In the genomic region with DNA sequence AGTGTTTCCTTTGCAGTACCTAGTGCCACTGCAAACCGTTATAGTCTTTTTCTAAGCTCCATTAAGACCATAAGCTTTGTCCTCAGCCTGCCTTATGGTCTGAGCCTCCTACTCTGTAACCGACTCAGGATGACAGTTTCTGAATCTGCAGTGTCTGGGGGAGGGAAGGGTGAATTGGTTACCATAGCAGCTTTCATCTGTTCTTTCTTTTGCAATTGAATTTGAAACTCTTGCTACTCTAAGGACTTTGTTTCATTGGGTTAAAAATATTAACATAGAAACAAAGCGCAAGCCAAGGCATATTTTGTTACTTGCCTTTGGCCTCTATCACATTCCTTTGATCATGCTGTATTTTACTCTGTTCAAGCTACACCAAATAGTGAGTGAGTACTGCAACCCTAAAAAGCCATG, we compare ENCODE assay signal across 11 mouse cellular contexts. TPM values are rescaled to one million over a fixed set of nuclear protein-coding genes. Genes with fewer than 3 reads are reported as not detected.
A peak's percentile ranks its signal among the peaks of the same experiment; 100 is the strongest.
DNase-seq lines count a peak whose midpoint lies in the region; ATAC-seq and TF ChIP-seq lines count a peak whose summit lies in the region.
"Had no signal": no experiment of that assay in that cellular context is flagged by ENCODE, and none has a peak within 500 bp of the region (broad histone marks: within the 10 kb centered on the region; RNA-seq: fewer than 3 reads in every experiment).

No protein-coding gene starts in this region.

- intact Hi-C loops in heart, postnatal 10 days (cut with DNase I) = loop anchor here (5.0 kb wide), 3 partner anchors 74 to 179 kb away; no protein-coding TSS in a partner anchor
- intact Hi-C loops in left cerebral cortex, adult 2 months (cut with DNase I) = loop anchor here (2.0 to 5.0 kb wide), 2 partner anchors 74 to 164 kb away; no protein-coding TSS in a partner anchor
- intact Hi-C loops in left cerebral cortex, postnatal 36 days (cut with DNase I) = loop anchor here (5.0 kb wide), 3 partner anchors 46 to 164 kb away; partner anchors contain the start of gene Traf3

- TF ChIP-seq CTCF in left cerebral cortex, adult 2 months (IDR thresholded peaks at IDR 0.05) = no peak

- H3K4me1 ChIP-seq in heart, embryonic 15.5 days (replicated peaks) = peaks cover 21% of the 10 kb centered on the region
- 0 out of 2 replicates have a peak, but pooled peaks cover 4% of the 10 kb centered on the region for H3K4me1 ChIP-seq in embryonic facial prominence, embryonic 14.5 days (ENCODE audit: control insufficient read depth, insufficient read depth, low read length)
- H3K4me1 ChIP-seq in midbrain, embryonic 14.5 days (ENCODE audit: control insufficient read depth, insufficient read depth, low read length) = peaks cover 12% of the 10 kb centered on the region; the same call in 1 of the 2 replicates

- H3K9ac ChIP-seq in heart, embryonic 15.5 days = no peak overlapping the region
- H3K9ac ChIP-seq in embryonic facial prominence, embryonic 14.5 days (ENCODE audit: low read depth, low read length) = peak overlapping the region; percentile 22; the same call in 1 of the 2 replicates
- no peak overlapping the region for H3K9ac ChIP-seq in midbrain, embryonic 14.5 days (replicated peaks; ENCODE audit: low read length)
- H3K9ac ChIP-seq: neural tube, embryonic 12.5 days had no signal

- H3K9me3 ChIP-seq in heart, embryonic 15.5 days (replicated peaks) = no peaks in the 10 kb centered on the region
- no peaks in the 10 kb centered on the region for H3K9me3 ChIP-seq in embryonic facial prominence, embryonic 14.5 days (ENCODE audit: control insufficient read depth, low read length)
- no peaks in the 10 kb centered on the region for H3K9me3 ChIP-seq in midbrain, embryonic 14.5 days (ENCODE audit: control insufficient read depth, low read length)
- H3K9me3 ChIP-seq: neural tube, embryonic 12.5 days had no signal

- no peaks in the 10 kb centered on the region for H3K36me3 ChIP-seq in heart, embryonic 15.5 days
- peaks cover 9% of the 10 kb centered on the region for H3K36me3 ChIP-seq in embryonic facial prominence, embryonic 14.5 days (ENCODE audit: control insufficient read depth, insufficient read depth, low read length)
- H3K36me3 ChIP-seq in midbrain, embryonic 14.5 days (ENCODE audit: control insufficient read depth, insufficient read depth, low read length) = peaks cover 6% of the 10 kb centered on the region

- ATAC-seq in heart, embryonic 15.5 days (replicated peaks; ENCODE audit: insufficient number of reproducible peaks, insufficient read depth, low FRiP score, low read depth) = no peak
- no peak for ATAC-seq in embryonic facial prominence, embryonic 14.5 days (ENCODE audit: low read depth)
- no peak for ATAC-seq in midbrain, embryonic 14.5 days (ENCODE audit: low FRiP score, low TSS enrichment)
- ATAC-seq: Patski had no signal

- no peak for DNase-seq in heart, postnatal 10 days
- DNase-seq in left cerebral cortex, adult 2 months (ENCODE audit: extremely low spot score in 1 of 2, low spot score in 2 of 2) = no peak
- DNase-seq in left cerebral cortex, postnatal 36 days (ENCODE audit: low spot score in 2 of 2) = no peak
- DNase-seq in embryonic facial prominence, embryonic 14.5 days (ENCODE audit: low spot score) = no peak
- DNase-seq in midbrain, embryonic 14.5 days = peak; percentile 39
- no peak for DNase-seq in adrenal gland, postnatal 10 days
- DNase-seq in spleen, postnatal 10 days (ENCODE audit: low spot score in 2 of 2) = no peak

- WGBS in heart, embryonic 15.5 days = 59% methylated on average over 3 of the region's 3 CpGs
- 44% methylated on average over 3 of the region's 3 CpGs for WGBS in embryonic facial prominence, embryonic 14.5 days
- 32% methylated on average over 3 of the region's 3 CpGs for whole genome bisulfite sequencing in midbrain, embryonic 14.5 days

- H3K4me3 ChIP-seq in heart, embryonic 15.5 days = no peak overlapping the region
- H3K4me3 ChIP-seq in left cerebral cortex, adult 2 months = no peak overlapping the region
- H3K4me3 ChIP-seq in embryonic facial prominence, embryonic 14.5 days (ENCODE audit: low read depth, low read length) = no peak overlapping the region
- H3K4me3 ChIP-seq in midbrain, embryonic 14.5 days (replicated peaks; ENCODE audit: low read depth, low read length) = no peak overlapping the region
- H3K4me3 ChIP-seq: erythroblast, embryonic 14.5 days; neural tube, embryonic 12.5 days had no signal

- no peak overlapping the region for H3K4me2 ChIP-seq in heart, embryonic 15.5 days
- no peak overlapping the region for H3K4me2 ChIP-seq in embryonic facial prominence, embryonic 14.5 days (ENCODE audit: low read depth, low read length)
- H3K4me2 ChIP-seq in midbrain, embryonic 14.5 days (ENCODE audit: low read length) = no peak overlapping the region
- H3K4me2 ChIP-seq: neural tube, embryonic 12.5 days had no signal

- H3K27ac ChIP-seq in heart, embryonic 15.5 days = peak overlapping the region; percentile 20; the same call in 1 of the 2 replicates
- peak overlapping the region; percentile 85 for H3K27ac ChIP-seq in left cerebral cortex, adult 2 months
- no peak overlapping the region for H3K27ac ChIP-seq in embryonic facial prominence, embryonic 14.5 days (replicated peaks; ENCODE audit: low read depth, low read length)
- peak overlapping the region; percentile 63 for H3K27ac ChIP-seq in midbrain, embryonic 14.5 days (replicated peaks; ENCODE audit: low read depth, low read length)
- H3K27ac ChIP-seq: neural tube, embryonic 12.5 days had no signal

- no peaks in the 10 kb centered on the region for H3K27me3 ChIP-seq in heart, embryonic 15.5 days
- H3K27me3 ChIP-seq in embryonic facial prominence, embryonic 14.5 days (replicated peaks; ENCODE audit: control insufficient read depth, insufficient read depth, low read length) = no peaks in the 10 kb centered on the region
- H3K27me3 ChIP-seq in midbrain, embryonic 14.5 days (ENCODE audit: control insufficient read depth, insufficient read depth, low read length) = no peaks in the 10 kb centered on the region
- H3K27me3 ChIP-seq: neural tube, embryonic 12.5 days; Patski had no signal

RNA-seq across cellular contexts. Expression of gene Rcor1, which starts 49.6 kb away (rescaled TPM):
- polyA plus RNA-seq in heart, embryonic 15.5 days (2015; fragmentation: Nextera tagmentation; extraction: Ambion mirVana) = 6.5 and 7.9 TPM in 2 replicates
- 10 to 100 TPM; 25.3 to 27.9 TPM for total RNA-seq in heart, postnatal 10 days (2021)
- 10 to 100 TPM; 16.2 to 19.8 TPM for total RNA-seq in left cerebral cortex, adult 2 months (2021)
- 10 to 100 TPM; 14.5 to 18.7 TPM for total RNA-seq in left cerebral cortex, postnatal 36 days (2021)
- 16.8 and 18.0 TPM in 2 replicates for polyA plus RNA-seq in embryonic facial prominence, embryonic 14.5 days (2014; fragmentation: Nextera tagmentation; extraction: Ambion mirVana)
- polyA plus RNA-seq in midbrain, embryonic 14.5 days (2014; fragmentation: Nextera tagmentation; extraction: Ambion mirVana) = 6.6 and 7.6 TPM in 2 replicates
- 10 to 100 TPM; 38.5 to 39.2 TPM for total RNA-seq in adrenal gland, postnatal 10 days (2021)
